Mouse (Mus musculus) mouse embryonic stem cell (cell line): ENCODE measurements around the gene Armh3.

Experiments used
- in situ Hi-C, 2 experiments: fragments of 300-500 bp; cut with MboI; formaldehyde crosslinking; loops; 1 replicate in 1 of 2; 3 replicates in 1 of 2; pipeline ENCODE4 v1.14.3; 2019 to 2020; ENCODE audit warnings: low sequenced_read_pairs in 2 of 2, low pct_unique_long_range_greater_than_20kb in 1 of 2, mixed read lengths in 1 of 2; ENCODE audit not compliant: unreplicated experiment in 1 of 2

Gene Armh3

GRCm38 (mm10) chr19:45997785-45998693 lies at the start of gene Armh3:
Gene Armh3, minus strand, starts transcription at chr19:45998488.
- in situ Hi-C loops, result no loop called here

- in situ Hi-C loops, result no loop called here
Measured at GRCm38 (mm10) chr19:46047426-46047825, 49.1 kb upstream of the Armh3 start.

- in situ Hi-C loops, result no loop called here
Measured at GRCm38 (mm10) chr19:46046621-46047025, 48.3 kb upstream of the Armh3 start.

- in situ Hi-C loops, result no loop called here
Measured at GRCm38 (mm10) chr19:46045696-46046311, 47.5 kb upstream of the Armh3 start.

GRCm38 (mm10) chr19:46044993-46045695 lies 46.9 kb upstream of the Armh3 start, which contains the start of gene Ldb1:
Gene Ldb1, minus strand, starts transcription at chr19:46045214.
- in situ Hi-C loops, result no loop called here

- in situ Hi-C loops, result no loop called here
Measured at GRCm38 (mm10) chr19:46044271-46044992, 46.1 kb upstream of the Armh3 start, which contains the start of gene Pprc1. Gene Pprc1, plus strand, starts transcription at chr19:46044886.

- in situ Hi-C loops, result no loop called here
Measured at GRCm38 (mm10) chr19:46043380-46043779, 45.1 kb upstream of the Armh3 start.

GRCm38 (mm10) chr19:46042476-46043011 lies 44.3 kb upstream of the Armh3 start:
- in situ Hi-C loops, result no loop called here

- in situ Hi-C loops, result no loop called here
Measured at GRCm38 (mm10) chr19:46041933-46042475, 43.7 kb upstream of the Armh3 start.

GRCm38 (mm10) chr19:46041299-46041932 lies 43.1 kb upstream of the Armh3 start:
- in situ Hi-C loops, result no loop called here

- in situ Hi-C loops, result no loop called here
Measured at GRCm38 (mm10) chr19:46040149-46040902, 42.0 kb upstream of the Armh3 start.

GRCm38 (mm10) chr19:46039478-46039877 lies 41.2 kb upstream of the Armh3 start:
- in situ Hi-C loops, result no loop called here

GRCm38 (mm10) chr19:46038851-46039260 lies 40.6 kb upstream of the Armh3 start:
- in situ Hi-C loops, result no loop called here

- in situ Hi-C loops, result no loop called here
Measured at GRCm38 (mm10) chr19:46037925-46038850, 39.9 kb upstream of the Armh3 start.

- in situ Hi-C loops, result no loop called here
Measured at GRCm38 (mm10) chr19:46037243-46037924, 39.1 kb upstream of the Armh3 start.
